Mouse (Mus musculus) myocyte (in vitro differentiated cells): ENCODE measurements at regions not wholly inside any gene's neighbourhood (a gene's known extent, or its start where the extent isn't known, plus 50 kb on each side); places are given as distances from the start of the nearest gene placed in this dataset.

Experiments
- CEBPB ChIP-seq: IDR thresholded peaks from 2 replicates; pipeline ENCODE4 v1.6.1; 2011; ENCODE audit warnings: mild to moderate bottlenecking, moderate library complexity; ENCODE audit not compliant: poor library complexity, insufficient read depth, severe bottlenecking
- E2F4 ChIP-seq: IDR thresholded peaks from one replicate; pipeline ENCODE4 v1.6.1; 2011; ENCODE audit warnings: mild to moderate bottlenecking, control low read depth, moderate library complexity; ENCODE audit not compliant: insufficient read depth
- MAX ChIP-seq: IDR thresholded peaks from one replicate; pipeline ENCODE4 v1.6.1; 2011; ENCODE audit warnings: low read depth, mild to moderate bottlenecking, control low read depth
- POLR2A ChIP-seq: IDR thresholded peaks from one replicate; pipeline ENCODE4 v1.6.1; 2011; ENCODE audit warnings: low read depth, mild to moderate bottlenecking, control low read depth, moderate library complexity; ENCODE audit not compliant: insufficient read length
- POLR2AphosphoS2 ChIP-seq: IDR thresholded peaks from one replicate; pipeline ENCODE4 v1.6.1; 2011; ENCODE audit warnings: low read depth, control low read depth; ENCODE audit not compliant: insufficient read length
- SRF ChIP-seq: IDR thresholded peaks from one replicate; pipeline ENCODE4 v1.6.1; 2011; ENCODE audit warnings: low read depth; ENCODE audit not compliant: control insufficient read depth, insufficient read length
- TCF12 ChIP-seq: IDR thresholded peaks from one replicate; pipeline ENCODE4 v1.6.1; 2011; ENCODE audit warnings: mild to moderate bottlenecking, control low read depth; ENCODE audit not compliant: poor library complexity, insufficient read depth, severe bottlenecking
- USF1 ChIP-seq: IDR thresholded peaks from one replicate; pipeline ENCODE4 v1.6.1; 2011; ENCODE audit warnings: low read depth, mild to moderate bottlenecking, control low read depth, moderate library complexity

DNA sequence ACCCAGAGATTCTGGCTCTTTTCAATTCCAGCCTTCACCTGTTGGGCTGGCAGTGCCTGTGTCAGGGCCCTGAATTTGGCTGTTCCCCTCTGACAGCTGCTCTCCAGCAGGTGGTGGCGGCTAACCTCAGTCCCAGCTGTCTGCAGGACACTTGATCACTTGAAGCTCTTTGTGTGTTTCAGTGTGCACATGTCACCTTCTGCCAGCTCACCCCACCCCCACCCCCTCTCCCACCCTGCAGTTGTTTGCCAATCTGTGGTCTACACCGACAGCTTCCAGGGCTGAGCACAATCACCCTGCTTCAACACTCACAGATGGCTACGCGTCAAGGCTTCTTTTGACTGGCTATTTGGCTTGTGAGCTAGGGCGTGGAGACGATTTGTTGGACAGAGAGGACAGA is 217.7 kb upstream of the Egfl6 start:
- no peak for TF ChIP-seq POLR2A
- TF ChIP-seq TCF12: peak; percentile 100
- no peak for TF ChIP-seq MAX
- TF ChIP-seq SRF: no peak
- no peak for TF ChIP-seq E2F4
- no peak for TF ChIP-seq USF1
- TF ChIP-seq POLR2AphosphoS2: no peak
- no peak for TF ChIP-seq CEBPB
